Mouse (Mus musculus) cerebellum, adult 11-12 months (tissue): ENCODE measurements around the gene Mpv17.

Source experiments
- DNase-seq: peaks from one replicate; pipeline ENCODE4 v3.0.0; 2022

The Mpv17 gene

DNA sequence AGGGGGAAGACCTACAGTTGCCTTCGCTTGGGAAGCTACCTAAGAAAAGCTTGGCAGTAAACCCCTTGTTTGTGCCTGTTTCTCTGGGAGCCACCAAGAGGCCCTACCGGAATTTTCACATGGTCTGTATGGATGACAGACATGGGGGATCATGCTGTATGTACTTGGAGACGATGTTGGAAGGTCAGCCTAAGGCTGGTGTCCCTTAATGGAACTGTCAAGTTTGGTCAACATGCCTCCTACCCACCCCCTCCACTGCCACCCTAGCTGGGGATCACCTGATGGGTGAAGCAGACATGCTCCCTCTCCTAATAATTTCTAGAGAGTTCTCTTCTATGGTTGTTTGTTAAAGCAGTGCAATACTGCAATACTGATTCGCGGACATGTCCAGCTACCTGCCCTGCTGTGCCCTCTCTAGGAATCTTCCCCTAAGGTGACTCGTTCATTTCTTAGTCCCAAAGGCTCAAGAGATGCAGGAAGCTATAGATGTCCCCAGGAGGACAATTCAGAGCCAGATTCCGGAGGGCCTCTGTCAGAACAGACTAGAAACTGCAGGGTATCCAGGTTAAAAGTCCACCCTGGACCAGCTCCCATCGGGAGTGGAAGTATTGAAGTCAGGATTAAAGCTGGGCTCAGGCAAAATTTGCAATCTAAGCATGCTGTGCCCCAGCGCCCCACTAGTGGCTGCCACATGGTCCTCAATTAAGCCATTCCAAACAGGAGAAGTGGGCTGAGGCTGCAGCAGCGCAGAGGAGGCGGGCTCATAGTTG, 58.2 kb downstream of the Mpv17 start:
- DNase-seq: no peak

DNA sequence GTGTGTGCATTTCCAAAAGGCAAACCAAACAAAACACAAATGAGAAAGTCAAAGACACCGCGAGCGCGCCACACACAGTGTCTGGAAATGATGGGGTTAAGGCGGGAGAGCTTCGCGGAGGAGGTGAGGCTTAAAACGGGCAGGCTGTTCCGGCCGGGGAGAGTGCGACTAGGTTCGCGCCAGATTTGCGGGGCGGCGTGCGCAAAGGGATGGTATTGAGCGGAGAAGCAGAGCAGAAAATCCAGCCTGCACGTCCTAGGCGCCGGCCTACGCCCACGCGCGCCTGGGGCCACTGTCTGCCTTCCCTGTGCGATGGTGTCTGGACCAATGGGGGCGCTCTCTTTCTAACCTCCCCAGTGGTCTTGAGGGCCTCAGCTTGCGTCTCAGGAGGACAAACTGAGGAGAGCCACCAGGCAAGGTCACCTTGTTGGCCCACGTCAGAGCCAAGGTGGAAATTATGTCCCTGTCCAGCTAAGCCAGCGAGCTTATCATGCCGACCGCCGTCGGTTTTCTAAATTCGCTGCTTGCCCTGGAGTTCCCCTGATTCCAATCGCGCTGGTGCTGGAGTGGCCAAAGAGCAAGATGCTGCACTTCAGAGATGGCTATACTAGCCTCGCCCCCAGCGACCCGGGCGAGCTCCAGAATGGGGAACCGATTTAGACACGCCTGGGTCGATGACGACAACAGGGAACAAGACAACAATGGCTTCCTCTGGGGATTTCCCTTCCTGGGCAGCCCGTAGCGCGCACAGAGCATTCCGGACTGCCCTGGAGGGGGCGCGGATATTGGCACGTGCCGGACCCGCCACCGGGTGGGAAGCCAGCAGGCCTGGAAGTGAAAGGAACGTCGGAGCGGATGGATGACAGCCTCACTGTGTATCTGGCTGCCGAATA, 59.0 kb downstream of the Mpv17 start:
- no peak for DNase-seq

DNA sequence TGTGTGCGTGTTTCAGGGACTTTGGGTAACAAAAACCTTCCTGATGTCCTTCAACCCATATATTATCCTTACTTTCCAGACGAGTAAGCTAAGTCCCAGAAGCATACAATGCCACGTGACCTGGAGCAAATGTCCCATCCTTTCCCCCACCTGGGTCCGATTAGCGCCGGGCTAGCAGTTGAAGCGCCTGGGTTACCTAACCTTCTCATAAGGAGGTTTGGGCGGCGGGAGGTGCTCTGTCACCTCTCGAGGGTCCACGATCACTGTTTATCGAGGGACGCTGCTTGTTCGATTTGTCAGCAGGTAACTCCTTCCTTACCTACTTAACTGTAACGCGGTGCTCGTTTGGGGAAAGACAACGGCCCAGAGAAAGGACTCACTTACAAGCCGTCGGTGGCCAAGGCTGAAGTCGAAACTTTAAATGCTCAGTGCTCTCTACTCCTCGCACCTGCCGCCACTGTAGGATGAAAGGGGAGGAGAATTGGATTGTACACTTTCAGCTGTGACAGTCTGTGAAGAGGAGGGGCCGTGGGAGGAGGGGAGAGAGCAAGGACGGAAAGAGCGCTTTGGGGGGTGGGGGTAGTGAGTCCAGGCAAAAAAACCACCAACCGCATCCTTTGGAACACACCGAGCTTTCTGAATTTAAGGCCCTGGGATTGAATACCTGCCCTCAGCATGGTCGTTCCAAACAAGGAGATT, 59.8 kb downstream of the Mpv17 start:
- DNase-seq: no peak

DNA sequence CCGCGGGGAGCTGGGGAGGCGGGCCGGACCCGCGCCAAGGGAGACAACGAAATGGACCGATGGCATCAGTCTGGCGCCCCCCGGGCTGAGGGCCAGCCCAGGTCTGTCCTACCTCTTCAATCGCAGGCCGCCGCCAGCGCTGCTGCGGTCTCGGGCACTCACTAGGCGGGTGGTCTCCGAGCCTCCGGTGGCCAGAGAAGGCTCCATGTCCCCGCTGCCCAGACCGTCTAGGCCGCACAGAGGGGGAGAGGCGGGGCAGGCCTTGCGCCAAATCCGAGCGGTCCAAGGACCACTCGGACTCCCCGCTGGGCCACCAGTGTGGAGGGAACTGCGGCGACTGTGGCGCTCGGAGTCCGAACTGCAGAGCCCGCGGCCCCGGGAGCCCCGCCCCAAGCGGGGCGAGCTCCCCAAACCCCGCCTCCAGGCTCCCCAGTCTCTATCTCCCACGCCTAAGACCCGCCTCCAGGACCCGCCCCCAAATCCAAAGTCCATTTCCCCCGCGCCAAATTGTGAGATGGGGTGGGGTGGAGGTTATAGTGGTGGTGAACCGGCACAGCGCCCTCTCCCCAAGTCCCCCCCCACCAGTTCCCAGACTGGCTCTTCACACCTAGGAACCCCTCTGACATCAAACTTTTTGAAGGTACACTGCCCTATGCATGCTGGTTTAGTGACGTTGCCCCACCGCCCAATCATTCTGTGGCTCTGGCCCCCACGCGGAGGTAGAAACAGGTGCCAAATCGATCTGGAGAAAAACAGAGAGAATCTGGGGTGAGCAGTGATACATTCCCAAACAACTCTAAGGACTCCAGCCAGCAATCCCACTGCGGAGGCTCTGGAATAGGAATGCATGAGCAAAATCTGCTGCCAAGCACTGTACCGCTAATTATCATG, 60.7 kb downstream of the Mpv17 start:
- DNase-seq: no peak

DNA sequence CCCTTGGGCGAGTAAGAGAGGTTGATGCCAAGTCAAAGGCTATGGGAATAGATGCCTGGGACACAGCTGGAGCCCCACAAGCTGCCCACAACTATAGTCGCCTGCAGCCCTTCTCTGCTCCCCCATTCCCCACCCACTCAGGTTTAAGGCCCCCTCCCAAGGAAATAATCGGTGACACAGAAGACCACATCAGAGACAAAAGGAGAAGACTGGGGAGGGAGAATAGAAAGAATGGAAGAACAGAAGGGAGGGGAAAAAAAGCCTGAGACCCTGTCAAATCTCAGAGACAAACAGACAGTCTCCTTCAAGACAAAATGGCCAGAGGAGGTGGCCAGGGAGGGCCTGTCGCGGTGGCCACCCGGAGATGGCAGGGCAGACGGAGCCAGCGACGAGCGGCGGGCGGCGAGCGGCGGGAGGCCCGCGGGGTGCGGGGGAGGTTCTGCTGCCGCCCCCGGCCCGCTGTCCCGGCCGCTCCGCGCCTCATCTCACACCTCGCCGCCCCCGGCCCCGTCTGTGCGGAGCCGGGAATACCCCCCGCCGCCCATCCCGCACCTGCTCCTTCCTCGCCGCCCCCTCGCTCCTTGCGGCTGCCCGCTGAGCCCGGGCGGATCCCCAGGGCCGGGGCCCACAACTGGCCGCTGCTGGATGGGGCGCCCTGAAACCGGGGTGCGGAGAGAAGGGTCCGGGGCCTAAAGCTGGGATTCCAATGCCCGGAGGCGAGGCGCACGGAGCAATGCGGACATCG, 61.6 kb downstream of the Mpv17 start:
- no peak for DNase-seq
